Mouse (Mus musculus): ENCODE results near the gene Spon1. TPM values are rescaled to one million over a fixed set of nuclear protein-coding genes. Genes with fewer than 3 reads are reported as not detected.
A peak's percentile ranks its signal among the peaks of the same experiment; 100 is the strongest.

The Spon1 gene
- polyA plus RNA-seq, 1 experiment from 2014 or later, result 30.5 TPM

DNA sequence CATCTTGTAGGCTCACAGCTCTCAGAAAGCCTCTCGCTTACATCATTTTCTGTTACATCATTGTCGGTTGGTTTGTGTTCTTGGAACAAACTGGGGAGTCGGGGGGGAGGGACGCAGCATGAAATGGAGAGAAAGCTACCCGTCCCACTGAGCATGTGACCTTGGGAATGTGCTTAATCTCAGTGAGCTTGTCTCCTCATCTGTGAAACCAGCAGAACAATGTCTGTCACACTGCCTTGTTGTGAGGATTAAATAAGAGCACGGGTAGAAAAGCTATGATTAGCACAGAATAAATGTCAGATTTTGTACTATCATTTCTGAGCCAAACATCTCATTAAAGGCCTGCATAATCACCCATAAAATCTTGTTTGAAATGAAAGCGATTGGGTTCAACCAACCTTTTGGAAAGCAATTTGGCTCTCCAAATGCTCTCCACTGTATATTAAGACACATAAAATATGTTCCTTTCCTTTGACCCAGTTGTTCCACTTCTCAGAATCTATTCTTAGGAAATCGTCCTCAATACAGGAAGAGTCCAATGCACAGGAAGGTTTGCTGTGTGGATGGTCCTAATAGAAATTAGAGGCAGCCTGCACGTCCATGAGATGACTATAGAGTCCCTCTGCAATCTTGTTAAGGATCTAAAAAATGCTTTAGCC is 195.2 kb downstream of the Spon1 start:
- no peaks in the 10 kb centered on the region for H3K36me3 ChIP-seq (ENCODE audit: control insufficient read depth, insufficient read depth, low read length)
- DNase-seq (ENCODE audit: low spot score) (peak; percentile 47), ATAC-seq (ENCODE audit: low read depth) (no peak)
- H3K9me3 ChIP-seq (ENCODE audit: control insufficient read depth, low read length), result no peaks in the 10 kb centered on the region
- H3K4me2 ChIP-seq (ENCODE audit: low read depth, low read length), result no peak overlapping the region
- no peak overlapping the region for H3K9ac ChIP-seq (ENCODE audit: low read depth, low read length)
- H3K4me3 ChIP-seq (ENCODE audit: low read depth, low read length), result no peak overlapping the region
- H3K27ac ChIP-seq (replicated peaks; ENCODE audit: low read depth, low read length), result no peak overlapping the region
- no peaks in the 10 kb centered on the region for H3K4me1 ChIP-seq (ENCODE audit: control insufficient read depth, insufficient read depth, low read length)
- H3K27me3 ChIP-seq (replicated peaks; ENCODE audit: control insufficient read depth, insufficient read depth, low read length), result no peaks in the 10 kb centered on the region
- WGBS, result 72% methylated on average over 9 of the region's 9 CpGs

DNA sequence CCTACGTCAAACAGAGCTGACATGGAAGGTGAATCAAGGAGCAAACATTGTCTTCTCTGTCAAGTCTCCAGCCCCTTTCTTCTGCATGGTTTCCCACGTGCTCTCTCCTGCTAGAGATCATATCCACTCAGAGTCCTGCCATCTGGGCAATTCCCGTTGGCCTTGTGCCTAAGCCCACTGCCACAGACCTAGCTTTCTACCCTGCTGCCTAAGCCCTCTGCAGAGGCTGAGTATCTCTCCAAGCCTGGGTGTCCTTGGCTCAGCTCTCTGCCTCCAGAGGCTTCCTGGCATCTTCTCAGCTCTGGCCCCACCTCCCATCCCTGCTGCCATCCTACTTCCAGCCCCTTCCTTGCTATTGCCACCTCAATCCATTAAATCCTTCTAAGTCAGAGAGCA is 195.7 kb downstream of the Spon1 start:
- Histone ChIP-seq H3K36me3 (ENCODE audit: control insufficient read depth, insufficient read depth, low read length) (no peaks in the 10 kb centered on the region), H3K9me3 (ENCODE audit: control insufficient read depth, low read length) (no peaks in the 10 kb centered on the region), H3K4me1 (ENCODE audit: control insufficient read depth, insufficient read depth, low read length) (no peaks in the 10 kb centered on the region), H3K27me3 (replicated peaks; ENCODE audit: control insufficient read depth, insufficient read depth, low read length) (no peaks in the 10 kb centered on the region), H3K27ac (replicated peaks; ENCODE audit: low read depth, low read length) (no peak overlapping the region), H3K4me2 (ENCODE audit: low read depth, low read length) (no peak overlapping the region), H3K9ac (ENCODE audit: low read depth, low read length) (no peak overlapping the region), H3K4me3 (ENCODE audit: low read depth, low read length) (no peak overlapping the region)
- peak; percentile 31 for DNase-seq (ENCODE audit: low spot score)
- ATAC-seq (ENCODE audit: low read depth), result peak; percentile 41; the same call in 1 of the 2 replicates
- 63% methylated on average over 3 of the region's 3 CpGs for WGBS

- no peaks in the 10 kb centered on the region for H3K36me3 ChIP-seq (ENCODE audit: control insufficient read depth, insufficient read depth, low read length)
- no peak overlapping the region for H3K27ac ChIP-seq (replicated peaks; ENCODE audit: low read depth, low read length)
- H3K9me3 ChIP-seq (ENCODE audit: control insufficient read depth, low read length), result no peaks in the 10 kb centered on the region
- H3K9ac ChIP-seq (ENCODE audit: low read depth, low read length), result no peak overlapping the region
- 82% methylated on average over 4 of the region's 4 CpGs for WGBS
- H3K4me2 ChIP-seq (ENCODE audit: low read depth, low read length), result no peak overlapping the region
- no peak overlapping the region for H3K4me3 ChIP-seq (ENCODE audit: low read depth, low read length)
- no peaks in the 10 kb centered on the region for H3K27me3 ChIP-seq (replicated peaks; ENCODE audit: control insufficient read depth, insufficient read depth, low read length)
- ATAC-seq (ENCODE audit: low read depth), result no peak
- DNase-seq (ENCODE audit: low spot score), result no peak
- no peaks in the 10 kb centered on the region for H3K4me1 ChIP-seq (ENCODE audit: control insufficient read depth, insufficient read depth, low read length)
Observed at GRCm38 (mm10) chr7:113962078-113962477, 196.3 kb downstream of the Spon1 start.

DNA sequence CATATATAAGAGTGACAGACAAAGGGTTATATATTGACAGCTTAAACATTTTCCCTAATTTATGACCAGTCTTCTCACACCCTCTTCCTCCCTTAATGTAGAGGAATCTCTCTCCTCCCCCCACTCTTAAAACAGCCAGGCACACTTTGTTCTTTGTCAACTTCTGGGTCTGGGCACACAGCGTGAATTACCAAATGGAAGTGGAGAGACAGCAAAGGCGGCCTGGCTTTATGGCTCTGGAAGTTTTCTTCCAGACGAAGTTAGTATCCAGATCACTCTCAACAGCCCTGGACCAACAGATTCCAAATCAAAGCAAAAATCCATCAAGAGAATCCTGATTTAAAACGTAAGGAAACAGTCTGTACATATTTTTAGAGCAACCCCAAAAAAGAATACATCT is 198.0 kb downstream of the Spon1 start:
- Histone ChIP-seq H3K4me3 (ENCODE audit: low read depth, low read length) (no peak overlapping the region), H3K27me3 (replicated peaks; ENCODE audit: control insufficient read depth, insufficient read depth, low read length) (no peaks in the 10 kb centered on the region), H3K9me3 (ENCODE audit: control insufficient read depth, low read length) (no peaks in the 10 kb centered on the region), H3K36me3 (ENCODE audit: control insufficient read depth, insufficient read depth, low read length) (no peaks in the 10 kb centered on the region), H3K27ac (replicated peaks; ENCODE audit: low read depth, low read length) (0 out of 2 replicates have a peak overlapping the region, but pooled peaks have one; percentile 3), H3K4me2 (ENCODE audit: low read depth, low read length) (no peak overlapping the region), H3K9ac (ENCODE audit: low read depth, low read length) (no peak overlapping the region), H3K4me1 (ENCODE audit: control insufficient read depth, insufficient read depth, low read length) (no peaks in the 10 kb centered on the region)
- ATAC-seq (ENCODE audit: low read depth) (no peak), DNase-seq (ENCODE audit: low spot score) (no peak)
- WGBS, result 39% methylated on average over 4 of the region's 4 CpGs

DNA sequence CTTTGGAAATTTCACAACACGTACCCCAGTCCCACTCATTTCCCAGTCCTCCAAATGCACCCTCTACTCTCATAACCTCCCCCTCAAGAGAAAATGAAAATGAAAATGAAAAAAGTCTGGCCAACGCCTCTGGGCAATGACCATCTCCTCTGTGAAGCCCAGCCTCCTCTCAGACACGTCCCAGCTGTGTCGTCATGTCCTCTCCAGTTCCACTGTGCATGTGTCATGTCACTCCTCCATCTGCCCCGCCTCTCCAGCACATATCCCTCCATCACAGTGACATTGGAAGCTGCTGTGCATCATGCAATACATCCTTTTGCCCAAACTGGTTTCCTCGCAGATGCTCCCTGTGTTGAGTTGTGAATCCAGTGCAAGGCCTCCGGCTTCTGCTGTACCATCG is 199.8 kb downstream of the Spon1 start:
- no peaks in the 10 kb centered on the region for H3K4me1 ChIP-seq (ENCODE audit: control insufficient read depth, insufficient read depth, low read length)
- no peaks in the 10 kb centered on the region for H3K27me3 ChIP-seq (replicated peaks; ENCODE audit: control insufficient read depth, insufficient read depth, low read length)
- H3K4me3 ChIP-seq (ENCODE audit: low read depth, low read length), result no peak overlapping the region
- H3K27ac ChIP-seq (replicated peaks; ENCODE audit: low read depth, low read length), result no peak overlapping the region
- WGBS, result 81% methylated on average over 8 of the region's 8 CpGs
- ATAC-seq (ENCODE audit: low read depth), result no peak
- no peaks in the 10 kb centered on the region for H3K36me3 ChIP-seq (ENCODE audit: control insufficient read depth, insufficient read depth, low read length)
- DNase-seq (ENCODE audit: low spot score), result no peak
- H3K9ac ChIP-seq (ENCODE audit: low read depth, low read length), result no peak overlapping the region
- no peak overlapping the region for H3K4me2 ChIP-seq (ENCODE audit: low read depth, low read length)
- no peaks in the 10 kb centered on the region for H3K9me3 ChIP-seq (ENCODE audit: control insufficient read depth, low read length)

DNA sequence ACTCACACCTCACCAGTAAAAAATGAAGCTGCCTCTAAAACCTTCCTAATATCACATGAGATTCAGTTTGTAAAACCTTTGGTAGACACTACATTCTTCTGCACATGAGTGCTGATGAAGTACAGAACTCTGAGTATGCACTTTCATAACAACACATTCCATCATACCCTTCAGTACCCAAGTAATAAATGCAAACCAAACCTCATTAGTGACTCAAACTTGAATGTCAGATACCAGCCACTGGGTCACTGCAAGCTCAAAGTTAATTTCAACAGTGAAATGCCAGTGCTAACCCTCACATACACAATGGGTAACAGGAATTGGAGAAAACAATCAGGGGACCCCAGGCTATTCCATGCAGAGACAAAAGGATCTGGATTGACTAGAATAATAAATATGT is 203.4 kb downstream of the Spon1 start:
- DNase-seq (ENCODE audit: low spot score), result no peak

DNA sequence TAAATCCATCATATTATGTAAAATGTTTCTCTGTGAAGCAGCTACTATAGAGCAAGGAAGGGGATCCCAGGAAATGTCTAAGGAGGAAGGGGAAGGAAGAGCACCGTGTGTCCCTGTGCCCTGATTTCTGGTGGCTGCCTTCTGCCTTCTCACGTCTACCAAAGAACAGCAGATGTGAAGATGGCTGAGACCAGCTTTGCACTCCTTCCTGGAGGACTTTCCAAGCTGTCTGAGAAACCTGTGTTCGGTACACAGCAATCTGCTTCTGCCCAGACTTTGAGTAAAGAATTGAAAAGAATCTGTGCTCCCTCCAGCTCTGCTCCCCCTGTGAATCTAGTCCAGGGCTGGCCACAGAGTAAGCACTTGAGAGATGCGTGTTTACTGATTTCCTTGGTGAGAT is 206.7 kb downstream of the Spon1 start:
- ATAC-seq (ENCODE audit: low read depth) (no peak), DNase-seq (ENCODE audit: low spot score) (no peak)
- H3K27ac ChIP-seq (replicated peaks; ENCODE audit: low read depth, low read length), result no peak overlapping the region
- no peaks in the 10 kb centered on the region for H3K36me3 ChIP-seq (ENCODE audit: control insufficient read depth, insufficient read depth, low read length)
- H3K4me2 ChIP-seq (ENCODE audit: low read depth, low read length), result no peak overlapping the region
- no peak overlapping the region for H3K9ac ChIP-seq (ENCODE audit: low read depth, low read length)
- H3K27me3 ChIP-seq (replicated peaks; ENCODE audit: control insufficient read depth, insufficient read depth, low read length), result no peaks in the 10 kb centered on the region
- WGBS, result 86% methylated on average over 4 of the region's 4 CpGs
- no peak overlapping the region for H3K4me3 ChIP-seq (ENCODE audit: low read depth, low read length)
- 0 out of 2 replicates have a peak, but pooled peaks cover 4% of the 10 kb centered on the region for H3K9me3 ChIP-seq (ENCODE audit: control insufficient read depth, low read length)
- H3K4me1 ChIP-seq (ENCODE audit: control insufficient read depth, insufficient read depth, low read length), result no peaks in the 10 kb centered on the region

More for the DNA sequence above, 203.4 kb downstream of the Spon1 start:
- Histone ChIP-seq H3K4me2 (ENCODE audit: low read depth, low read length) (no peak overlapping the region), H3K36me3 (ENCODE audit: control insufficient read depth, insufficient read depth, low read length) (no peaks in the 10 kb centered on the region), H3K9me3 (ENCODE audit: control insufficient read depth, low read length) (0 out of 2 replicates have a peak, but pooled peaks cover 4% of the 10 kb centered on the region), H3K27me3 (replicated peaks; ENCODE audit: control insufficient read depth, insufficient read depth, low read length) (no peaks in the 10 kb centered on the region), H3K27ac (replicated peaks; ENCODE audit: low read depth, low read length) (no peak overlapping the region), H3K4me1 (ENCODE audit: control insufficient read depth, insufficient read depth, low read length) (no peaks in the 10 kb centered on the region), H3K9ac (ENCODE audit: low read depth, low read length) (no peak overlapping the region), H3K4me3 (ENCODE audit: low read depth, low read length) (no peak overlapping the region)
- no peak for ATAC-seq (ENCODE audit: low read depth)

- DNase-seq (ENCODE audit: low spot score) (no peak), ATAC-seq (ENCODE audit: low read depth) (no peak)
- no peak overlapping the region for H3K27ac ChIP-seq (replicated peaks; ENCODE audit: low read depth, low read length)
- H3K27me3 ChIP-seq (replicated peaks; ENCODE audit: control insufficient read depth, insufficient read depth, low read length), result no peaks in the 10 kb centered on the region
- 65% methylated on average over 10 of the region's 10 CpGs for WGBS
- H3K4me2 ChIP-seq (ENCODE audit: low read depth, low read length), result no peak overlapping the region
- no peak overlapping the region for H3K9ac ChIP-seq (ENCODE audit: low read depth, low read length)
- no peaks in the 10 kb centered on the region for H3K4me1 ChIP-seq (ENCODE audit: control insufficient read depth, insufficient read depth, low read length)
- H3K9me3 ChIP-seq (ENCODE audit: control insufficient read depth, low read length), result peaks cover 4% of the 10 kb centered on the region; the same call in 1 of the 2 replicates
- no peaks in the 10 kb centered on the region for H3K36me3 ChIP-seq (ENCODE audit: control insufficient read depth, insufficient read depth, low read length)
- H3K4me3 ChIP-seq (ENCODE audit: low read depth, low read length), result no peak overlapping the region
Observed at GRCm38 (mm10) chr7:113986406-113987134, 220.8 kb downstream of the Spon1 start.

DNA sequence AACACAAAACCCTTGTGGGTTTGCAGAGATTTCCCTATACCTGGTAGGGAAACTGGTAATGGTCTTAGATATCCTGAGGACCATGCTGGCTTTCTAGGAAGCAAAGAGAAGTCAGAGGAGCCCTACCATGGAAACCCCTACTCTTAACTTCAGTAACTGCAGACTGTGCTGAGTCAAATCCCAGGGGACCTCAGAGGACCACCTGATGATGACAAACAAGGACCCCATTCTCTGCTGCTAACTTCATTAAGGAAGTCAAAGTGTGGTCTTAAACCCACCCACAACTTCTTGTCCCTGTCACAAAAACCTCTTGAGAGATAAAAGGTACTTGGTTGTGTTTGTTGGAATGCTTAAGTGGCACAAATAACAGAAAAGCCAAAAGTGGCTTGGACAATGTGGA is 222.4 kb downstream of the Spon1 start:
- DNase-seq (ENCODE audit: low spot score) (no peak), ATAC-seq (ENCODE audit: low read depth) (no peak)
- Histone ChIP-seq H3K4me3 (ENCODE audit: low read depth, low read length) (no peak overlapping the region), H3K27ac (replicated peaks; ENCODE audit: low read depth, low read length) (no peak overlapping the region), H3K36me3 (ENCODE audit: control insufficient read depth, insufficient read depth, low read length) (no peaks in the 10 kb centered on the region), H3K27me3 (replicated peaks; ENCODE audit: control insufficient read depth, insufficient read depth, low read length) (no peaks in the 10 kb centered on the region), H3K4me1 (ENCODE audit: control insufficient read depth, insufficient read depth, low read length) (no peaks in the 10 kb centered on the region), H3K4me2 (ENCODE audit: low read depth, low read length) (no peak overlapping the region), H3K9ac (ENCODE audit: low read depth, low read length) (no peak overlapping the region), H3K9me3 (ENCODE audit: control insufficient read depth, low read length) (peaks cover 4% of the 10 kb centered on the region; the same call in 1 of the 2 replicates)
